ENCODE assay signal across 24 mouse cellular contexts in the genomic region with DNA sequence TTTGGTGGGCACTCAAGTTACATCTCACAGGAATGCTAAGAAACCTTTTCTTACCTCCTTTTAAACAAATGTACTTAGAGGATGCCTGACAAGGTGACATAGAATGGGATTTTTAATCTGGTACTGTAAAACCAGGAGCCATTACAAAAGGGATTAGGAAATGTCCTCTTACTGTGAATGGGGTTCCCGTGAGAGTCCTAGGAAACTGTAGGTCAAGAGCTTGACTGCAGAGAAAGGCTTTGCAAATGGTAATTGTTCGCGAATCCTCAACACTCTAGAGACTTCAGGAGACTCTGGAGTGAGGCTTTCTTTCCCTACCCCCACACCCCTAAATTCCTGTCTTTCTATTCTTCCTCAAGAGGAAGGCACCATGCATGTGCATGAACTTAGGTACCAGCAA.
DNase-seq lines count a peak whose midpoint lies in the region; ATAC-seq lines count a peak whose summit lies in the region.
"Had no signal": no experiment of that assay in that cellular context is flagged by ENCODE, and none has a peak within 500 bp of the region (broad histone marks: within the 10 kb centered on the region; RNA-seq: fewer than 3 reads in every experiment).

No protein-coding gene starts in this region.

- no peak for DNase-seq in heart, adult 8-10 months (ENCODE audit: low spot score)
- DNase-seq in heart, adult 18-20 months = no peak
- peak; percentile 34 for DNase-seq in ES-CJ7 (ENCODE audit: low read depth, low spot score)
- peak; percentile 76 for DNase-seq in R1 (ENCODE audit: low read depth, low spot score)
- no peak for DNase-seq in spleen, postnatal 10 days (ENCODE audit: low spot score in 2 of 2)
- DNase-seq in layer of hippocampus, postnatal 14 days (ENCODE audit: low spot score in 2 of 2) = no peak
- DNase-seq: adrenal gland, adult 8-10 months; adrenal gland, postnatal 14 days; adrenal gland, postnatal 36 days; cerebellum, adult 11-12 months; cerebellum, adult 2 months; cerebellum, adult 9-10 months; cerebellum, postnatal 10 days; cerebellum, postnatal 25 days; forebrain, postnatal 0 days had no signal

- 73% methylated on average over 3 of the region's 3 CpGs for WGBS in heart, embryonic 11.5 days (ENCODE audit: insufficient replicate concordance)
- 77% methylated on average over 3 of the region's 3 CpGs for WGBS in heart, embryonic 13.5 days

- H3K27ac ChIP-seq in heart, embryonic 11.5 days (ENCODE audit: low read depth, low read length) = peak overlapping the region; percentile 66; the same call in 1 of the 2 replicates
- peak overlapping the region; percentile 68 for H3K27ac ChIP-seq in heart, embryonic 13.5 days (replicated peaks)
- H3K27ac ChIP-seq: embryonic facial prominence, embryonic 10.5 days; embryonic facial prominence, embryonic 12.5 days; forebrain, embryonic 13.5 days; forebrain, embryonic 15.5 days had no signal

- ATAC-seq in heart, embryonic 11.5 days (replicated peaks; ENCODE audit: insufficient number of reproducible peaks, low FRiP score, low TSS enrichment) = no peak
- ATAC-seq in heart, embryonic 13.5 days (ENCODE audit: extremely low read depth, insufficient number of reproducible peaks, low FRiP score, low TSS enrichment) = no peak
- ATAC-seq: activated CD4-positive, CD25-positive, alpha-beta regulatory T cell, adult 4 months; forebrain, embryonic 13.5 days; forebrain, embryonic 15.5 days; forebrain, postnatal 0 days; Patski had no signal

- H3K9ac ChIP-seq in heart, embryonic 11.5 days (ENCODE audit: low read depth, low read length) = no peak overlapping the region
- no peak overlapping the region for H3K9ac ChIP-seq in heart, embryonic 13.5 days
- H3K9ac ChIP-seq: embryonic facial prominence, embryonic 12.5 days; forebrain, embryonic 13.5 days; forebrain, embryonic 15.5 days; forebrain, postnatal 0 days had no signal

- peaks cover 3% of the 10 kb centered on the region; the same call in 1 of the 2 replicates for H3K4me1 ChIP-seq in heart, embryonic 11.5 days (ENCODE audit: control insufficient read depth, insufficient read depth, low read length)
- peaks cover 14% of the 10 kb centered on the region for H3K4me1 ChIP-seq in heart, embryonic 13.5 days
- H3K4me1 ChIP-seq: embryonic facial prominence, embryonic 12.5 days; forebrain, embryonic 13.5 days; forebrain, embryonic 15.5 days had no signal

- H3K27me3 ChIP-seq in heart, embryonic 11.5 days (ENCODE audit: control insufficient read depth, insufficient read depth, low read length) = no peaks in the 10 kb centered on the region
- H3K27me3 ChIP-seq in heart, embryonic 13.5 days (replicated peaks) = no peaks in the 10 kb centered on the region
- H3K27me3 ChIP-seq: embryonic facial prominence, embryonic 12.5 days; forebrain, embryonic 15.5 days had no signal

- no peaks in the 10 kb centered on the region for H3K36me3 ChIP-seq in heart, embryonic 11.5 days (ENCODE audit: control insufficient read depth, insufficient read depth, low read length)
- H3K36me3 ChIP-seq in heart, embryonic 13.5 days = no peaks in the 10 kb centered on the region
- H3K36me3 ChIP-seq: embryonic facial prominence, embryonic 10.5 days; embryonic facial prominence, embryonic 12.5 days; forebrain, embryonic 15.5 days; G1E had no signal

- H3K4me2 ChIP-seq in heart, embryonic 11.5 days = no peak overlapping the region
- H3K4me2 ChIP-seq in heart, embryonic 13.5 days = no peak overlapping the region
- H3K4me2 ChIP-seq: embryonic facial prominence, embryonic 12.5 days; forebrain, embryonic 13.5 days; forebrain, embryonic 15.5 days had no signal

- H3K4me3 ChIP-seq in heart, embryonic 11.5 days (ENCODE audit: low read depth, low read length) = no peak overlapping the region
- no peak overlapping the region for H3K4me3 ChIP-seq in heart, embryonic 13.5 days
- H3K4me3 ChIP-seq: embryonic facial prominence, embryonic 10.5 days; embryonic facial prominence, embryonic 12.5 days; forebrain, embryonic 13.5 days; forebrain, embryonic 15.5 days had no signal

- H3K9me3 ChIP-seq in heart, embryonic 11.5 days (replicated peaks; ENCODE audit: control insufficient read depth, low read length) = no peaks in the 10 kb centered on the region
- H3K9me3 ChIP-seq in heart, embryonic 13.5 days = no peaks in the 10 kb centered on the region
- H3K9me3 ChIP-seq: embryonic facial prominence, embryonic 10.5 days; embryonic facial prominence, embryonic 12.5 days; forebrain, embryonic 13.5 days; forebrain, embryonic 15.5 days had no signal

Comparison
In these comparisons a context has a peak if more than half of its experiments do, and no peak if none do; other contexts are left out.
1. DNase-seq: peak in ES-CJ7 (single experiment) and R1 (single experiment); none in heart, adult 8-10 months (single experiment), heart, adult 18-20 months (0 of 2), spleen, postnatal 10 days (0 of 2) and layer of hippocampus, postnatal 14 days (0 of 2).